Mouse (Mus musculus) testis, adult 2 months (tissue): ENCODE measurements around the gene Dlec1. TPM values are rescaled to one million over a fixed set of nuclear protein-coding genes. Genes with fewer than 3 reads are reported as not detected.

Experiments used
- H3K27ac ChIP-seq: fragments of 200-500 bp; 2 replicates; pipeline ENCODE4 v1.5.1; 2012; ENCODE audit warnings: low read depth, low read length; ENCODE audit not compliant: control insufficient read depth, insufficient read depth
- H3K27me3 ChIP-seq: fragments of 200-500 bp; 2 replicates; pipeline ENCODE4 v1.6.1; 2012; ENCODE audit warnings: mild to moderate bottlenecking, low read length, moderate library complexity; ENCODE audit not compliant: control insufficient read depth, insufficient read depth
- H3K36me3 ChIP-seq: fragments of 200-500 bp; 2 replicates; pipeline ENCODE4 v1.6.1; 2012; ENCODE audit warnings: mild to moderate bottlenecking, low read length; ENCODE audit not compliant: control insufficient read depth, insufficient read depth
- H3K4me1 ChIP-seq: fragments of 200-500 bp; 2 replicates; pipeline ENCODE4 v1.6.1; 2012; ENCODE audit warnings: low read length; ENCODE audit not compliant: control insufficient read depth, insufficient read depth
- H3K4me3 ChIP-seq: fragments of 200-500 bp; 2 replicates; pipeline ENCODE4 v1.5.1; 2012; ENCODE audit warnings: low read depth, mild to moderate bottlenecking, low read length, moderate library complexity, mixed read lengths; ENCODE audit not compliant: control insufficient read depth
- CTCF ChIP-seq: fragments of 200-500 bp; IDR thresholded peaks from 2 replicates; pipeline ENCODE4 v1.5.1; 2012; ENCODE audit warnings: low read depth, mild to moderate bottlenecking, inconsistent platforms, low read length, moderate library complexity; ENCODE audit not compliant: control insufficient read depth, insufficient read depth, insufficient replicate concordance
- POLR2A ChIP-seq: fragments of 200-500 bp; IDR thresholded peaks from 2 replicates; pipeline ENCODE4 v1.6.1; 2012; ENCODE audit warnings: low read depth, mild to moderate bottlenecking, inconsistent platforms, low read length, moderate library complexity; ENCODE audit not compliant: control insufficient read depth
- polyA plus RNA-seq: library from polyadenylated mRNA; depleted of rRNA; stranded (reverse); fragments of >200 nt; gene quantifications from 2 replicates; pipeline ENCODE4 v1.2.3, GENCODE M21; 2012

The Dlec1 gene
- polyA plus RNA-seq, 1 experiment, result 26.2 TPM

DNA sequence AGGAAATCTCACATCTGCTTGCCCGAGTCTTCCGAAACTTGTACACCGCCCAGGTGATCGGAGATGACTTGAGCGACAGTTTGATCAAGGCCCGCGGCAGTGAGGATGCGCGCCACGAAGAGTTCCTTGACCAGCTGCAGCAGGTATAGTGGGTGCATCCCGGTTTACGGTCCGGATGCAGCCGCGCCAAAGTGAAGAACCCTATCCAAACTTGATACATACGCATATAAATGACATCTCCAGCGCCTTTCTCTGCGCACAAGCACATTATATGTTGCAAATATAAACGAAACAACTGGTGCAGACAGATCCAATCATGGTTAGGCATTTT is 470 bp downstream of the Dlec1 start:
- H3K4me1 ChIP-seq, result peaks cover 21% of the 10 kb centered on the region
- H3K27ac ChIP-seq, result no peak overlapping the region; the same call in 1 of the 2 replicates
- no peak for TF ChIP-seq POLR2A
- no peak for TF ChIP-seq CTCF
- no peaks in the 10 kb centered on the region; the same call in none of the 2 replicates for H3K36me3 ChIP-seq
- no peaks in the 10 kb centered on the region for H3K27me3 ChIP-seq
- peak overlapping the region; percentile 95 for H3K4me3 ChIP-seq

DNA sequence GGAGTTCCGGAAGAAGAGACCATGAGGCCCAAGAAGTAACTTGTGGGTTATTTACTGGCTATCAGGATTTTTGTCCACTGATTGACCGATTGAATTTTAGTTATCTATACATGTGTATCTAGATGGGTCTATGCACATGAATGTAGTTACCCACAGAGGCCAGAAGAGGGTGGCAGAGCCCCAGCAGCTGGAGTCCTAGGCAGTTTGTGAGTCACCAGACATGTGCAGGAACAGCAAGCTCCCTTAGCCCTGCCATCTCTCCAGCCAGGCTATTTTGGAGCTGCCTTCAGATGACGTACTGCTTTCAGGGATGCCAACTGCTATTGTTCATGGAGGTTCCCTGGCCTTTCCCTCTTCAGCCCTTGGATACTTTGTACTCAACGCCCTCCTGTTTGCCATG is 5.3 kb downstream of the Dlec1 start:
- Histone ChIP-seq H3K27ac (no peak overlapping the region), H3K4me1 (peaks cover 3% of the 10 kb centered on the region; the same call in 1 of the 2 replicates), H3K36me3 (no peaks in the 10 kb centered on the region; the same call in none of the 2 replicates), H3K4me3 (no peak overlapping the region), H3K27me3 (no peaks in the 10 kb centered on the region)
- peak; percentile 33; the same call in 1 of the 2 replicates for TF ChIP-seq CTCF
- TF ChIP-seq POLR2A, result no peak

DNA sequence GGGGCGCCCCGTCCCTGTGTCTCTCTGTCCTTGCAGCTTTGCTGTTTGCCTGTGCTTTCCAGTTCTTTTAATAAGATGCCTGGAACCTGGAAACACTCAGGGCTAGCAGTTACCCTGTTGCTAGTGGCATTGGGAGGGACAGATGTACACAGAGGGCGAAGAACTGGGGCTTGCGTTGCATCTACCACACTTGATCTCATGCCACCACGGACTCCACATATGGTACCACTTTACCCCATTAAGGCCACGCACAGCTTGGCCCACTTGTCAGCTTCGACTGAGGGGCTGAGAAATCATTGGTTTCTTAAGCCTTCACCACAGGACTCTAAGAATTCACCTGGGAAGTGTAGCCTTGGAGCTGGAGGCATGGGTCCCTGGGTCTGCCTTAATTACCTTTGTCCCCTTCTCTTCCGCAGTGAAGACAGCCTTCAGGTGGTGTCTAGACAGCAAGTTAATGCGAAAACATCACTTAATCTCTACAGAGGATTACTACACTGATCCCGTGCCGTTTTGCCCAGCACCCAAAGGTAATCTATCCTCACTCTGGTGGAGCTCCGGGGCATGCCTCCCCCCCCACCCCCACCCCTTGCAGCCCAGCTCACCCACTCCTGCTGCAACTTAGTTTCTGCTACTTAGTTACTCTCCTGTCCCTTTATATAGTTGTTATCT is 7.5 kb downstream of the Dlec1 start:
- Histone ChIP-seq H3K4me3 (no peak overlapping the region), H3K27ac (no peak overlapping the region), H3K4me1 (peaks cover 2% of the 10 kb centered on the region), H3K36me3 (no peaks in the 10 kb centered on the region; the same call in 1 of the 2 replicates), H3K27me3 (no peaks in the 10 kb centered on the region)
- TF ChIP-seq POLR2A, result no peak
- TF ChIP-seq CTCF, result no peak

DNA sequence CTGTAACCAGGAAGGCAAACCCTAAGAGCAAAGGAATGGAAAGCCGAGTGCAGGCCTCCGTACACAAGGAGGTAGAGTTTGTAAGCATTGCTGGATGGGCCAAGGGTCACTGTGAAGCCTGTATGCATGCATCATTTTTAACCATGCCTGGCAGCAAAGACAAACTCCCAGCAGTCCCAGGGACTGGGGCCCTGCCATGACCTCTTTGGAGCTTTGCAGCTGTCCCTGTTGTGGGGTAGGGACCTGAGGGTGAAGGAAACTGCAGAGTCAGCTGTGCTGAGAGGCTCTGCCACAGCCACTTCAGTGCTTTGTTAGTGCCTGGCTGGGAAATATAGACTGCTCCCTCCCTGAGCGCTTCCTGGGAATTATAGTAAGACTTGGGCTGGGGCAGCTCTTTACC is 8.4 kb downstream of the Dlec1 start:
- peaks cover 6% of the 10 kb centered on the region for H3K4me1 ChIP-seq
- no peaks in the 10 kb centered on the region for H3K27me3 ChIP-seq
- no peak overlapping the region for H3K27ac ChIP-seq
- no peak overlapping the region for H3K4me3 ChIP-seq
- TF ChIP-seq POLR2A (no peak), CTCF (no peak)
- H3K36me3 ChIP-seq, result peaks cover 3% of the 10 kb centered on the region; the same call in 1 of the 2 replicates

DNA sequence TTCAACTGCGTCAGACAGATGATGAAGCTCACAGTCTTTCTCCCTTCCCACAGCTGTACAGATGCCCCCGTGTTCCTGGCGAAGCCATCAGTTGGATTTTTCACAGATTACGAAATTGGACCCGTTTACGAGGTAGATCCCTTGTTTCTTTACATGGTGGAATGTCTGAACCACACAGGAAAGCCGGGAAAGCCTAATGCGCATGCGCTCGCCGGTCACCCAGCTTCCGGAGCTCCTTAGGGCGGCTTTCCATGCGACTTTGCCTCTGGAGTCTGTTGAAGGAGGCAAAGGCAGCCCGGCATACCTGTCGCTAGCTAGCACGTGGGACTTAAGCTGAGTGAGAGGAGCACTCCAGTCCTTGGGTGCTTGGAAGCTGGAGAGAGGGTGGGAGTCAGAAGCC is 12.6 kb downstream of the Dlec1 start:
- Histone ChIP-seq H3K4me3 (peak overlapping the region; percentile 42), H3K4me1 (peaks cover 6% of the 10 kb centered on the region), H3K36me3 (peaks cover 3% of the 10 kb centered on the region; the same call in 1 of the 2 replicates), H3K27ac (no peak overlapping the region), H3K27me3 (no peaks in the 10 kb centered on the region)
- TF ChIP-seq CTCF, result no peak

DNA sequence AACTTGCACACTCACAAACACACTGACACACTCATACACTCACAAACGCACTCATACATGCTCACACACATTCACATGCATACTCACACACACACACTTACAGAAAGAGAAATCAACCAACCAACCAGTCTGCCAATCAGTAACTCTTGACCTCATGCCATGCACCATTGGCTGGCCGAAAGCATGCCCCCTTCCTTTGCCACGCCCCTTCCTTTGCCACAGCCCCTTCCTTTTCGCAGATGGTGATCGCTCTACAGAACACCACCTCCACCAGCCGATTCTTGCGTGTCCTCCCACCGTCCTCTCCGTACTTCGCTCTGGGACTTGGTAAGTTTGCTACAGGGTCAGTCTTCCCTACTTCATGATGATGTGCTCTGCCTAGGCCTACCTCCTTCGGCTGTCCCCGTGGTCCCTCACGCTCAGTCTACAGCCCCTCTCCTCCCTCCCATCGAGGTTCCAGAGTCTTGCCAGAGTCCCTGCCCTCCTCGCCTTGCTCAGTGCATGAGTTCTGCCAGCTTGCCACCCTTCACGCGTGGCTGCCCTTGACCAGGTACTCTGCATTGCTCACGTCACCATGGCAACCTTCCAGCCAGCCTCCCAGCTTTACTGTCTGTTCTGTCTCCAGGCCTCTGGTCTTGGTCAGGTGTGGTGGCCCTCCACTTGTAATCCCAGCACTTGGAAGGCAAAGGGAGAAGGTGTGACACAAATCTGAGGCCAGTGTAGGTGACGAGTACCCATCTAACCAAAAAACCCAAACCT is 17.3 kb downstream of the Dlec1 start:
- Histone ChIP-seq H3K4me1 (peaks cover 6% of the 10 kb centered on the region), H3K27ac (no peak overlapping the region), H3K27me3 (no peaks in the 10 kb centered on the region), H3K4me3 (no peak overlapping the region), H3K36me3 (peaks cover 3% of the 10 kb centered on the region)
- TF ChIP-seq CTCF, result no peak
- no peak for TF ChIP-seq POLR2A

DNA sequence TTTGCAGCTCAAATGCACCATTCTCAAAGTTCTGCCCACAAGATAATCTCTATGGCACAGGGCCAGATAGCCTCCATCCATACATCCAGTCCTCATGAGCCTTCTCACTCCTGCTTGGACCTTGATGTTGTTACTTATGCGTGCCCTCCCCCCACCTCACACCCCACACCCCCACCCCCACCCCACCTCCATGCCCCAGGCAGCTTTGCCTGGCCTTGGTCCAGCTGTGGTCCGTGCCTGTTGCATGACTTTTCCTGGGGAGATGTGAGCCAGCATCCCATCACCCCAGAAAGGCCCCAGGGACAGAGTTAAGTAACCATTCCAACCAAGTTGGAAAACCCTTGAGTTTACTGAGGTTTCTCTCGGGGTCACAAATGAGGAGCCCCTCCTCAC is 17.9 kb downstream of the Dlec1 start:
- no peak overlapping the region for H3K27ac ChIP-seq
- H3K36me3 ChIP-seq, result peaks cover 1% of the 10 kb centered on the region
- no peak overlapping the region for H3K4me3 ChIP-seq
- peaks cover under 1% of the 10 kb centered on the region for H3K4me1 ChIP-seq
- no peaks in the 10 kb centered on the region for H3K27me3 ChIP-seq
- TF ChIP-seq POLR2A (no peak), CTCF (no peak)
